Mouse (Mus musculus): ENCODE measurements at regions not wholly inside any gene's neighbourhood (a gene's known extent, or its start where the extent isn't known, plus 50 kb on each side); places are given as distances from the start of the nearest gene placed in this dataset.

- DNase-seq, result no peak
These were observed 100.9 kb downstream of the Nup35 start for GRCm38 (mm10) chr2:80717979-80718378.

- no peak for DNase-seq
These were observed 107.0 kb downstream of the Nup35 start for GRCm38 (mm10) chr2:80724085-80724484.

- no peak for DNase-seq
These were observed 114.3 kb downstream of the Nup35 start for GRCm38 (mm10) chr2:80731324-80731723.

- no peak for DNase-seq
These were observed 129.7 kb downstream of the Nup35 start for GRCm38 (mm10) chr2:80746737-80747136.

GRCm38 (mm10) chr2:80762013-80762612 lies 145.1 kb downstream of the Nup35 start:
- DNase-seq, result peak; percentile 9 to 26

GRCm38 (mm10) chr2:80771176-80771575 lies 154.1 kb downstream of the Nup35 start:
- no peak for DNase-seq

GRCm38 (mm10) chr2:80772455-80772854 lies 155.4 kb downstream of the Nup35 start:
- DNase-seq, result peak; percentile 12

GRCm38 (mm10) chr2:80786370-80786769 lies 169.3 kb downstream of the Nup35 start:
- no peak for DNase-seq

- no peak for DNase-seq
These were observed 176.5 kb downstream of the Nup35 start for GRCm38 (mm10) chr2:80793345-80794147.

- DNase-seq, result no peak
These were observed 177.1 kb downstream of the Nup35 start for GRCm38 (mm10) chr2:80794148-80794507.

- no peak for DNase-seq
These were observed 202.2 kb downstream of the Nup35 start for GRCm38 (mm10) chr2:80819268-80819667.

- DNase-seq, result no peak
These were observed 234.0 kb downstream of the Nup35 start for GRCm38 (mm10) chr2:80851056-80851455.

- no peak for DNase-seq
These were observed 238.2 kb downstream of the Nup35 start for GRCm38 (mm10) chr2:80855214-80855613.

GRCm38 (mm10) chr2:80870046-80870445 lies 253.0 kb downstream of the Nup35 start:
- DNase-seq, result peak; percentile 7 to 23

GRCm38 (mm10) chr2:80870458-80870857 lies 253.4 kb downstream of the Nup35 start:
- no peak for DNase-seq

GRCm38 (mm10) chr2:80871356-80871755 lies 254.3 kb downstream of the Nup35 start:
- DNase-seq, result no peak

GRCm38 (mm10) chr2:80878437-80878836 lies 261.4 kb downstream of the Nup35 start:
- no peak for DNase-seq

- DNase-seq, result no peak
These were observed 267.2 kb downstream of the Nup35 start for GRCm38 (mm10) chr2:80884231-80884630.

- no peak for DNase-seq
These were observed 285.0 kb downstream of the Nup35 start for GRCm38 (mm10) chr2:80902050-80902449.

GRCm38 (mm10) chr2:80913478-80913877 lies 296.4 kb downstream of the Nup35 start:
- no peak for DNase-seq

- DNase-seq, result no peak
These were observed 328.5 kb downstream of the Nup35 start for GRCm38 (mm10) chr2:80945521-80945920.

- DNase-seq, result no peak
These were observed 349.7 kb downstream of the Nup35 start for GRCm38 (mm10) chr2:80966766-80967165.

GRCm38 (mm10) chr2:80967260-80967659 lies 350.2 kb downstream of the Nup35 start:
- DNase-seq, result no peak

GRCm38 (mm10) chr2:80969354-80969753 lies 352.3 kb downstream of the Nup35 start:
- peak; percentile 2 to 4 for DNase-seq

- no peak for DNase-seq
These were observed 356.2 kb downstream of the Nup35 start for GRCm38 (mm10) chr2:80973217-80973616.

Measured in cerebellum, adult 18-20 months (tissue).